ENCODE assay signal across 13 mouse cellular contexts in the genomic region with DNA sequence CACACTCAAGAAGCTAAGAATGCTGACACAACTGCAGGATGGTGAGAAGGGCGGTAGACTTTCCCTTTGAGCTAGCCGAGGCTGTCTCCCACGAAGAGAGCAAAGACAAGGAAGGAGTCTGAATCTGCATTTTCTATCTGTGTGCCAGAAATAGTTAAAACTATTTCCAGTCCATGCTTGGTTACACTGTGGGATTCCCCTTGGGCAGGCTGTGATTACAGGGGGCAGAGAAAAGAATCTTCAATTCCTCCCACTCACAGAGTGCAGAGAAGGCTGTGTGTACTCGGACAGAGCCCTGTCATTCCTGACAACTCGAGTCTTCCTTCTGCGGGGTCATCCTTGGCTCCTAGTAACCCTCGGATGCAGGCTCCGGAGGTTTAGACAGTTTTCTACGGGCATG. TPM values are rescaled to one million over a fixed set of nuclear protein-coding genes. Genes with fewer than 3 reads are reported as not detected.
DNase-seq lines count a peak whose midpoint lies in the region; ATAC-seq lines count a peak whose summit lies in the region.
"Had no signal": no experiment of that assay in that cellular context is flagged by ENCODE, and none has a peak within 500 bp of the region (broad histone marks: within the 10 kb centered on the region; RNA-seq: fewer than 3 reads in every experiment).

No protein-coding gene starts in this region.

- H3K27me3 ChIP-seq in hindbrain, embryonic 14.5 days (ENCODE audit: control insufficient read depth, insufficient read depth, low read length) = no peaks in the 10 kb centered on the region
- no peaks in the 10 kb centered on the region for H3K27me3 ChIP-seq in hindbrain, embryonic 12.5 days
- no peaks in the 10 kb centered on the region for H3K27me3 ChIP-seq in splenic B cell, adult 2 months (ENCODE audit: control insufficient read depth, insufficient read depth, low read length, poor library complexity, severe bottlenecking)
- H3K27me3 ChIP-seq: kidney, embryonic 15.5 days; liver, embryonic 12.5 days had no signal

- H3K4me2 ChIP-seq in hindbrain, embryonic 14.5 days (replicated peaks) = peak overlapping the region; percentile 17; the same call in 1 of the 2 replicates
- H3K4me2 ChIP-seq in hindbrain, embryonic 12.5 days (replicated peaks) = no peak overlapping the region
- H3K4me2 ChIP-seq: kidney, embryonic 15.5 days; liver, embryonic 12.5 days had no signal

- H3K27ac ChIP-seq in hindbrain, embryonic 14.5 days = peak overlapping the region; percentile 57; the same call in 1 of the 2 replicates
- no peak overlapping the region for H3K27ac ChIP-seq in hindbrain, embryonic 12.5 days
- H3K27ac ChIP-seq: liver, embryonic 12.5 days had no signal

- peak; percentile 1 for DNase-seq in adrenal gland, adult 2 months
- no peak for DNase-seq in adrenal gland, postnatal 10 days
- DNase-seq in hindbrain, embryonic 14.5 days (ENCODE audit: low spot score) = no peak
- DNase-seq in testis, postnatal 10 days (ENCODE audit: low spot score) = peak; percentile 31
- no peak for DNase-seq in testis, postnatal 14 days (ENCODE audit: low spot score)
- DNase-seq in splenic B cell, adult 2 months (ENCODE audit: low read depth, low spot score) = peak; percentile 47
- no peak for DNase-seq in right cerebral cortex, postnatal 10 days (ENCODE audit: low spot score in 2 of 2)
- DNase-seq: adrenal gland, adult 8-10 months; cerebellum, adult 2 months; gastrocnemius, postnatal 10 days had no signal

- H3K4me1 ChIP-seq in hindbrain, embryonic 14.5 days (replicated peaks; ENCODE audit: control insufficient read depth, insufficient read depth, low read length) = no peaks in the 10 kb centered on the region
- peaks cover 12% of the 10 kb centered on the region for H3K4me1 ChIP-seq in hindbrain, embryonic 12.5 days
- H3K4me1 ChIP-seq: liver, embryonic 12.5 days had no signal

- H3K4me3 ChIP-seq in hindbrain, embryonic 14.5 days (replicated peaks; ENCODE audit: low read length) = no peak overlapping the region
- H3K4me3 ChIP-seq in hindbrain, embryonic 12.5 days = no peak overlapping the region
- H3K4me3 ChIP-seq: kidney, embryonic 15.5 days; liver, embryonic 12.5 days had no signal

- H3K9me3 ChIP-seq in hindbrain, embryonic 14.5 days (ENCODE audit: control insufficient read depth, low read length) = no peaks in the 10 kb centered on the region
- H3K9me3 ChIP-seq in hindbrain, embryonic 12.5 days (replicated peaks) = no peaks in the 10 kb centered on the region
- H3K9me3 ChIP-seq: kidney, embryonic 15.5 days; liver, embryonic 12.5 days had no signal

- no peak overlapping the region for H3K9ac ChIP-seq in hindbrain, embryonic 14.5 days
- H3K9ac ChIP-seq in hindbrain, embryonic 12.5 days = no peak overlapping the region
- H3K9ac ChIP-seq: kidney, embryonic 15.5 days; liver, embryonic 12.5 days had no signal

- WGBS in hindbrain, embryonic 14.5 days = 60% methylated on average over 9 of the region's 9 CpGs
- 62% methylated on average over 9 of the region's 9 CpGs for WGBS in hindbrain, embryonic 12.5 days

- no peak for ATAC-seq in hindbrain, embryonic 14.5 days (ENCODE audit: low FRiP score)
- no peak for ATAC-seq in hindbrain, embryonic 12.5 days (ENCODE audit: low FRiP score)
- ATAC-seq: liver, embryonic 12.5 days had no signal

- H3K36me3 ChIP-seq in hindbrain, embryonic 14.5 days (replicated peaks; ENCODE audit: control insufficient read depth, insufficient read depth) = no peaks in the 10 kb centered on the region
- no peaks in the 10 kb centered on the region for H3K36me3 ChIP-seq in hindbrain, embryonic 12.5 days
- H3K36me3 ChIP-seq in splenic B cell, adult 2 months (ENCODE audit: control insufficient read depth, insufficient read depth, low read length, poor library complexity, severe bottlenecking) = no peaks in the 10 kb centered on the region
- H3K36me3 ChIP-seq: kidney, embryonic 15.5 days; liver, embryonic 12.5 days had no signal

RNA-seq across cellular contexts. Expression of gene D630039A03Rik, which starts 49.1 kb away (rescaled TPM):
- 10 to 100 TPM; 11.5 to 11.6 TPM for total RNA-seq in adrenal gland, adult 2 months (2021)
- polyA plus RNA-seq in adrenal gland, adult 2 months (2012; rRNA removed) = 3.8 and 4.9 TPM in 2 replicates
- total RNA-seq in adrenal gland, postnatal 10 days (2021) = 1 to 10 TPM; 6.3 to 6.7 TPM
- 0.07 and 0.21 TPM in 2 replicates for polyA plus RNA-seq in hindbrain, embryonic 14.5 days (2014; fragmentation: Nextera tagmentation; extraction: Ambion mirVana)
- polyA plus RNA-seq in hindbrain, embryonic 12.5 days (2016; fragmentation: Nextera tagmentation; extraction: Ambion mirVana) = 0.31 and 0.45 TPM in 2 replicates

Comparison
In these comparisons a context has a peak if more than half of its experiments do, and no peak if none do; other contexts are left out.
1. DNase-seq: peak in adrenal gland, adult 2 months (single experiment), testis, postnatal 10 days (single experiment) and splenic B cell, adult 2 months (single experiment); none in adrenal gland, postnatal 10 days (single experiment), hindbrain, embryonic 14.5 days (single experiment), testis, postnatal 14 days (single experiment) and right cerebral cortex, postnatal 10 days (0 of 2).